Mouse (Mus musculus) 3134 (cell line): ENCODE results near the gene Espl1.
A peak's percentile ranks its signal among the peaks of the same experiment; 100 is the strongest.
"Not testable (repeated sequence)": the region's sequence is repeated elsewhere in the genome, so short reads cannot be mapped to it uniquely, and the experiment has no call there.

Experiments used
- DNase-seq: peaks from one replicate; pipeline ENCODE4 v3.0.0-alpha.2; 2011; ENCODE audit warnings: low spot score; ENCODE audit not compliant: insufficient read length; ENCODE audit errors: extremely low read depth

Gene Espl1

DNA sequence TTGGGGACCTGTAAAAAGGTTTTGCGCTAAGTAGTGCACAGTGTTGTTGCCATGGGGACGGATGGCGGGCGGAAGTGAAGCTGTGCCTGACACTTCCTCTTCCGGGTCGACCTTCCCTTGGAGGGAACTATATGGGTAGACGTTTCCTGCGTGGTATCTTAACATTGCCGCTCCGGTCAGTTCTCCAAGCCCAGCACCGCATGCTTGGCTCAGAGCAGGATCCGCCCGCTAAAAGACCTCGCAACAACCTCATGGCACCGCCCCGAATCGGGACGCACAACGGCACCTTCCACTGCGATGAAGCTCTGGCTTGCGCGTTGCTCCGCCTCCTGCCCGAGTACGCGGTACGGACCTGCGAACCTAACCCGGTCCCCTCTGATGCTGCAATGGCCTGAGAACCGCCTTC, 35.5 kb downstream of the Espl1 start, which contains the start of gene Myg1:
Myg1 (plus strand) TSS at position 100 of the 406 bp plus-strand sequence.
- peak; percentile 86 for DNase-seq

- DNase-seq: no peak
Observed at GRCm38 (mm10) chr15:102335254-102335653, 39.2 kb downstream of the Espl1 start.

GRCm38 (mm10) chr15:102335925-102336324, 39.9 kb downstream of the Espl1 start:
- DNase-seq: not testable (repeated sequence)

DNA sequence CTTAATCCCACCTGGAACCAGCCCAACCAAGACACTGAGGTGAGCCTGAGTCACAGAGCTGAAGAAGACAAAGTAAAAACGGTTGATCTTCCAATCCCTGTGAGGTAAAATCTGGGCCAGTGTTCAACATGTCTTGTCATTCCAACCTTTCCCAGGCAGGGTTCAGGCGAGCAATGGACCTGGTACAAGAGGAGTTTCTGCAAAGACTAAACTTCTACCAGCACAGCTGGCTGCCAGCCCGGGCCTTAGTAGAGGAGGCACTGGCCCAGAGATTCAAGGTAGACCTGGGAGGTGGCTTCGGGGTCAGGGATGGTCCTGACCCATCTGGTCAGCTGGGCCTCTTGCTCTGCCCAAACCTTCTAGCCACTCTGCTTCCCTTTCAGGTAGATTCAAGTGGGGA, 40.9 kb downstream of the Espl1 start:
- no peak for DNase-seq

DNA sequence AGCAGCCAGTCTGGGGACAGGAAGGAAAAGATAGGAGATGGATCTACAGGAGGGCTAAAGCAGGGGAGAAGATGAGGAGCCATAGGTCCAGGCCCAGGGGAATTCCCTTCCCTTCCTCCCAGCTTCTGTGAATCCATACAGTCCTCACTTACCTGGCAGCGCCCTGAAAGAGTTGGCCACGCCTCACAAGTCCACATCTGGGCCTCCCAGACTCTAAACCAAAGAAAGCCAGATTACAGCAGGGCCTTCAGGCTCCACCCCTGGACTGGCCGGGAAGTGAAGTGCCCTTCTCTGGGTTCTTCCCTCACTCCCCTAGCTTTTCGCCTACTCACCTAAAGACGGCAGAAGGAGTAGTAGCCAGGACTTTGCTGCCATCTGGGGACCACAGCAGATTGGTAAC, 43.5 kb downstream of the Espl1 start:
- DNase-seq: no peak

- DNase-seq: peak; percentile 32
Observed at GRCm38 (mm10) chr15:102341580-102341979, 45.5 kb downstream of the Espl1 start.

DNA sequence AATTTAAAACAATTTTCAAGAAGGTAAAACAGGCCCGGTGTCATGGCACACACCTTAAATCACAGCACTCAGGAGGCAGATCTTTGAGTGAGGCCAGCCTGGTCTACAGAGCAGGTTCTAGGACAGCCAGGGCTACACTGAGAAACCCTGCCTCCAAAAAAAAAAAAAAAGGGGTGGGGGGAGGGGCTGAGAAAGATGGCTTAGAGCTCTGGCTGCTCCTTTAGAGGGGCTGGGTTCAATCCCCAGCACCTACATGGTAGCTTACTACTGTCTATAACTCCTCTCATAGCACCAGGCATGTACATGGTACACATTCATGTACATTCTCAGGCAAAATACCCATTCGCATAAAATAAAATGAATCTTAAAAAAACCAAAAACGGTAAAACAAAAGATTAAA, 48.4 kb downstream of the Espl1 start:
- no peak for DNase-seq

DNA sequence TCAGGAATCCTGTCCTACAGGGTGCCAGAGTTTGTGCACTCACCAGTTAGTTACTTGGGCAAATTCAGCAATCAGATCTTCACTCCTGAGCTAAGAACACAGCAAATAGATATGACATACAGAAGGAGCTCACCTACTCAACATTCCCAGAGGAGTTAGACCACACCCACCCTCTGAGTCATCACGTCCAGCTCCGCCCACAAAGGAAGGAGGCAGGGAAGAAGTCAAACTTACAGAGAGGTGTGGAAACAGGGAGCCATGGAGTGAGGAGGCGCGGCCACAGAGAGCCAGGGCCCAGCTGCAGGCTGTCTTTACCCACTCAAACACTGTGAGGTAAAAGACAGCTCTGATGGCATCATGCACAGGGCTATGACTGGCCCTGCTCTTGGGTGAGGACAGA, 50.4 kb downstream of the Espl1 start:
- DNase-seq: peak; percentile 60

GRCm38 (mm10) chr15:102350138-102350941, 54.3 kb downstream of the Espl1 start, which contains the start of gene Aaas:
Gene Aaas (minus strand): TSS chr15:102350771.
- DNase-seq: peak; percentile 98

DNA sequence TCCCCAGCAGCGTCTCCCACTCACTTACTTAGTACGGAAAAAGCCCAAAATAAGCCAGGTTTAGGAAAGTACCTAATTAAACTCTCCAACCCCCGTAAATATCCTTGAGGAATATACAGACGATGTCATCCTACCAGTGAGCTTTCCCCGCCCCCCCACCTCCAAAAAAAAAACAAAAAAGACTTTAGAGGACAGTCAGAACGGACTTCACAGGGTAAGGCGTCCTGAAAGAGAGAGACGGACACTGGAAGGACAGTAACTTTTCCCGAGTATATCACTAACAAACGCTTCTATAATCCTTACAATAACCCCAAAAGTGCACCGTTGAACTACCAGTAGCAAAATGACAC, 54.9 kb downstream of the Espl1 start:
- DNase-seq: no peak

DNA sequence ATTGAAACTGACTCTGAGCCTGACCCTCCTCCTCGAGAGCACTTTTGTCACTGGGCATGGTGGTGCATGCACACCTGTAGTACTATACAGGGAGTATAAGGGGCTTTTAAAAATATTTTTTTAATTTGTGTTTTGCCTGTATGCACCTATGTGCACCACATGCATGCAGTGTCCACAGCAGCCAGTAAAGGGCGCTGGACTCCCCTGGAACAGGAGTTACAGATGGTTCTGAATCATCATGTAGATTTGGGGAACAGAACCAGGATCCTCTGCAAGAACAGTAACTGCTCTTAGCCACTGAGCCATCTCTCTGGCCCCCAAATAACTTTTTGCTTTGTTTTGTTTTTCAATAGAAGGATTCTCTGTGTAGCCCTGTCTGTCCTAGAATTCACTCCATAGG, 56.1 kb downstream of the Espl1 start:
- DNase-seq: no peak

GRCm38 (mm10) chr15:102353986-102354385, 57.9 kb downstream of the Espl1 start:
- no peak for DNase-seq

DNA sequence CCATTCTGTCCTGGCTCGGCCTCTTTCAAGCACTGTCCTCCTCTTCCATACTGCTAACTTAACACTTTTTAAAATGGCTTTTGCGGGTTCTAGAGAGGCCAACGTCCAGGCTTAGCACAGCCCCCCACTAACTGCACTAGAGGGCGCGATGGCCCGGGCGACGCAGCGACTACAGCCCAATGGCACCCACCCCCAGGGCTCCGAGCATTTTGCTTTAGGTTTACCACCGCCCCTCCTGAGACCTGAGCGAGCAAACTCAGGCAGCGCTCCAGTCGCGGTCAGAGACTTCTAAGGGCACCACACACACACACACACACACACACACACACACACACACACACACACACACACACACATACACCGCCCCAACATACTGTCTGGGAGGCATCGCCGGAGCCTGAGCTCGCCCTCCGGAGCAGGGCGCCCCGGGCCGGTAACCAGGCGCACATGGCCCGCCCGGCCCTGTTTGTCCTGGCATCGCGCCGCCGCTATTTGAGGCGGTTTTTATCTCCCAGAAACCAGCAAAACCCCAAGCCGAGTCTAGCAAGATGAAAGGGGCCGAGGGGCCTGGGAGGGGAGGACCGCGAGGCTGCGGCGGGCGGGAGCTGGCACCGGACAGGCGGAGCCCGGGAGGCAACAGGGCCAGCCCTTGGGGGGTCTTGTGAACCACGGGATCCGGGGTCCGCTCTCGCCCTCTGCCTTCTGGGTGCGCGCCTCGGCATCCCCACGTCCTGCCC, 59.2 kb downstream of the Espl1 start:
- no peak for DNase-seq

GRCm38 (mm10) chr15:102355871-102356441, 59.9 kb downstream of the Espl1 start:
- no peak for DNase-seq

DNA sequence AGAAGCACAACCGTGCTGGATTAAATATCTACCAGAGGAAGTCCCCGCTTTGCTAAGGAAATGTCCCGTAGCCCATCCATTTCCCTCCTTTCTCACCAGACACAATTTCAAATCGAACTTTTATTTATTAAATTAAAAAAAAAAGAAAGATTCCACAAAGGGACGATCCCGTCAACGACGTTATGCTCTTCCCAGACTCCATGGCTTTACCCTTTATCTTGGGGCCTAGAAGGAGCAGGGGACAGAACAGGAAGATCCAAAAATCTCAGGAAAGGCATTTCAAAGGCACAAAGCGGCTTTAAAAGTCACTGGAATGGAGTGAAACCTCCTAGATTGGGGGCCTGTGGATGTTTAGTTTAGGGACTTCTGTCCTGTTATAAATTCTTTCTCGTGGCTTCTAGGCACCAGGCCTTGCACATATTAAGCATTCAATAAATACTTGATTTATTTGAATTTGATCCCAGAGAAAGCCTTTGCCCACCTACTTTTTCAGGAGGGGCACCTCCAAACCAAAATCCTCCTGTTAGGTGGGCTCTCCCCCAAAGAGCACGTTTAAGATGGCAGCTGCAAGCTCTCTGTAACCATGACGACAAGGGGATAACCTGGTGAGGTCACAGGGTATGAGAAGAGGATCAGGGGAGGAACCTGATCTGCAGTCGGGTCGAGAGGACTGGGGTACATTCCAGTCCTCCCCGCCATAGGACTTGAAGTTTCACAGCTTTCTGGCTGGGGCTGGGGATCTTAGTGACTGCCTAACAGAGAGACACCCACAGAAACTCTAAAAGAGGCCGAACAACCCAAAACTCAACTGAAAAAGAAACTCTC, 60.6 kb downstream of the Espl1 start:
- DNase-seq: no peak

GRCm38 (mm10) chr15:102358126-102358525, 62.1 kb downstream of the Espl1 start:
- no peak for DNase-seq

DNA sequence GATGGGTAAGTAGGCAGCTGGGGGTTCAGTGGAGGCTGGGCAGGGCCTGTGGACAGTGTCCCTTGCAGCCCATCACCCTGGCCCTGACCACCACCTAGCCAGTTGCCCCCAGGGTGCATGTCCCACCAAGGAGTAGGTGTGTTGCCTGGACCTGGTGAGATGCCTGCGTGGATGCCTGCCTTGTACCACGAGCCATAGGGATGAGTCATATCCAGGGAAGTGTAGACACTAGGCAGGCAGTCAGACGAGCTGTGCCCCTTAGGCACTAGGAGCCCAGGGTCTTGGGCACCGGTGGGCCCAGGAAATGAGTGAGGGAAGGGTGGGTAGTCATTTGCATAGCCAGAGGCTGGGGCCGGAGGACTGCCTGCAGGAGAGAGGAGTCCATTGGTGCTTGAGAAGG, 62.8 kb downstream of the Espl1 start:
- peak; percentile 65 for DNase-seq

GRCm38 (mm10) chr15:102362648-102363047, 66.6 kb downstream of the Espl1 start:
- DNase-seq: no peak

DNA sequence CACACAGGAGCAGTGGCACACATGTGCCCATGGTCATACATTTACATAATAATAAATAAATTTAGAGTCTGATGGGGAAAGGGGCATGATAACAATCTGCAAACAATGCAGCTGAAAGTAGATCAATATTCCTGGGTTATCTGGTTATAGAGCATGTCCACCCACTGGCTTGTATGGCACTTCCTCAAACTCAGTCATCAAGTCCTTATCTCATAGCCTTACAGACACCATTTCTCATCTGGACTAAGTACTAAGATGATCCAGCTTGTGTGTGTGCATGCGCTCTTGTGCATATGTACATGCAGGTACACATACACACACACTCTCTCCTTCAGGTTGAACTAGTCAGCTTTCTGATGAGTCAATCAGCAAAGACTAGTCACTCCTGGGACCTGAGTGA, 68.6 kb downstream of the Espl1 start:
- no peak for DNase-seq

DNA sequence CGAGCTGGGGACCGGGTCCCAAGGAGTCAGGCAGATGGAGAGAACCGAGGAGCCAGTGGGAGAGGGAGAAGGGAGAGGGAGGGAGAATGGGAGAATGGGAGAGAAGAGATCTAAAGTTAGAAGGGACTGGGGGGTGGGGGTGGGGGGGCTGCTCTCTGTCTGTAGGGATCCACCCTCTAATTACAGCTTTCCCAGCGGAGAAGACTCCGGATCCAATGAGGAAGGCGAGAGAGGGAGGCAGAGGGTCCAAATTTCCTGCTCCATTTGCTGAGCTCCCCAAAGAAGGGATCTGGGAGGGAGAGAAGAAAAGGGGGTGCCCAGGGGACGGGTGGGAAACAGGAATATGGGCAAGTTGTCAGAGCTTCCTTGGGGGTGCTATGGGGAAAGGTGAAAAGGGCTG, 70.2 kb downstream of the Espl1 start:
- DNase-seq: no peak
